Mouse (Mus musculus): Measurements from ENCODE around the gene Herc1.

DNA sequence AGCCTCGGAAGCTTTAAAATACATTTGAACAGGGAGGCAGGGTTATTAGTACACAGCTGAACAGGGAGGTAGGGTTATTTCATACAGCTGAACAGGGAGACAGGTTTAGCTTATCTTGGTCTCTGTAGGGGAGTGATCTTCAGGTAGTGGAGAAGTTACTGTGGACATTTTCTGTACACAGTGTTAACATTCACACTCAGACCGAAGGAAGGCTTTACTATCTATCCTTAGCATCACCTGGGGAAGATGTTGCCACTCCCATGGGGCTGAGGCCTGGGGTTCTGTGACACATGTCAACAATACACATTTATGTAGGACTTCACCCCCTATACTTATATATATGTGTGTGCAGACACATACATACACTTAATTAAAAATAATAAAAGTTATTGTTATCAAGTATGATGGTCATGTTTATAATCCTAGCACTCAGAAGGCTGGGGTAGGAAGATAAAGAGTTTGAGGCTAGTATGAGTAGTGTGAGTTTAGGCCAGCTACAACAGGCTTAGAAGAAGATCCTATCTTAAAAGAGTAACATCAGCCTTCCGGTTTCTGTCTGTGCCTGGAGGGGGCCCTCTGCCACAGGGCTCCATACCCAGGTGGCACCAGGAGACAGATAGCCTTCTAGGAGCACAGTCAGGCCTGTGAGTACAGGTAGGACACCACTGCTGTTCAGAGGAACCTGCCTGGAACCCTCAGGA lies 9.7 kb upstream of the Herc1 start:
- TF ChIP-seq POLR2A (IDR thresholded peaks at IDR 0.05; ENCODE audit: extremely low read depth, insufficient read depth, low read length) = no peak
- no peak for TF ChIP-seq CTCF (IDR thresholded peaks at IDR 0.05; ENCODE audit: extremely low read depth, insufficient read depth, low read length)
